Mouse (Mus musculus) cerebellum, adult 11 months (tissue): ENCODE measurements around the gene Erp44.

Experiments used
- DNase-seq: peaks from one replicate; pipeline ENCODE4 v3.0.0; 2022

Erp44 gene

GRCm38 (mm10) chr4:48279498-48280134 lies at the start of gene Erp44, which contains the start of gene Invs:
Erp44 (minus strand) TSS chr4:48279558.
Invs (plus strand) TSS chr4:48279760.
- peak; percentile 94 for DNase-seq

GRCm38 (mm10) chr4:48328042-48328441 lies 48.7 kb upstream of the Erp44 start:
- DNase-seq: no peak

- DNase-seq: no peak
Observed at GRCm38 (mm10) chr4:48327192-48327591, 47.8 kb upstream of the Erp44 start.

- no peak for DNase-seq
Observed at GRCm38 (mm10) chr4:48322095-48322494, 42.7 kb upstream of the Erp44 start.

- no peak for DNase-seq
Observed at GRCm38 (mm10) chr4:48321276-48321675, 41.9 kb upstream of the Erp44 start.

- DNase-seq: no peak
Observed at GRCm38 (mm10) chr4:48316036-48316435, 36.7 kb upstream of the Erp44 start.

- no peak for DNase-seq
Observed at GRCm38 (mm10) chr4:48314814-48315213, 35.5 kb upstream of the Erp44 start.

- no peak for DNase-seq
Observed at GRCm38 (mm10) chr4:48287086-48287757, 7.9 kb upstream of the Erp44 start.

- DNase-seq: no peak
Observed at GRCm38 (mm10) chr4:48281121-48281520, 1.8 kb upstream of the Erp44 start.

GRCm38 (mm10) chr4:48278757-48279497 lies 431 bp downstream of the Erp44 start:
- no peak for DNase-seq

GRCm38 (mm10) chr4:48277011-48277410 lies 2.3 kb downstream of the Erp44 start:
- DNase-seq: no peak

GRCm38 (mm10) chr4:48275736-48276135 lies 3.6 kb downstream of the Erp44 start:
- DNase-seq: no peak

- DNase-seq: no peak
Observed at GRCm38 (mm10) chr4:48273119-48273829, 6.1 kb downstream of the Erp44 start.

GRCm38 (mm10) chr4:48271838-48272237 lies 7.5 kb downstream of the Erp44 start:
- no peak for DNase-seq

GRCm38 (mm10) chr4:48270532-48270931 lies 8.8 kb downstream of the Erp44 start:
- no peak for DNase-seq

- DNase-seq: no peak
Observed at GRCm38 (mm10) chr4:48268127-48268526, 11.2 kb downstream of the Erp44 start.

- no peak for DNase-seq
Observed at GRCm38 (mm10) chr4:48267683-48268082, 11.7 kb downstream of the Erp44 start.

GRCm38 (mm10) chr4:48258045-48258444 lies 21.3 kb downstream of the Erp44 start:
- DNase-seq: no peak

- DNase-seq: no peak
Observed at GRCm38 (mm10) chr4:48253266-48253665, 26.1 kb downstream of the Erp44 start.

GRCm38 (mm10) chr4:48244280-48244679 lies 35.1 kb downstream of the Erp44 start:
- no peak for DNase-seq

GRCm38 (mm10) chr4:48243737-48244136 lies 35.6 kb downstream of the Erp44 start:
- no peak for DNase-seq

- DNase-seq: no peak
Observed at GRCm38 (mm10) chr4:48242482-48242881, 36.9 kb downstream of the Erp44 start.

- no peak for DNase-seq
Observed at GRCm38 (mm10) chr4:48239046-48239445, 40.3 kb downstream of the Erp44 start.
